Mouse (Mus musculus) liver, adult 2 months (tissue): ENCODE results near the gene Flywch1.

ENCODE experiments used
- CTCF ChIP-seq: fragments of 200-500 bp; IDR thresholded peaks from 2 replicates; pipeline ENCODE4 v1.5.1; 2011; ENCODE audit warnings: low read depth, low read length, control low read depth
- POLR2A ChIP-seq: fragments of 200-500 bp; IDR thresholded peaks from 2 replicates; pipeline ENCODE4 v1.6.1; 2011; ENCODE audit warnings: low read length, control low read depth; ENCODE audit not compliant: insufficient read depth; ENCODE audit errors: extremely low read depth

DNA sequence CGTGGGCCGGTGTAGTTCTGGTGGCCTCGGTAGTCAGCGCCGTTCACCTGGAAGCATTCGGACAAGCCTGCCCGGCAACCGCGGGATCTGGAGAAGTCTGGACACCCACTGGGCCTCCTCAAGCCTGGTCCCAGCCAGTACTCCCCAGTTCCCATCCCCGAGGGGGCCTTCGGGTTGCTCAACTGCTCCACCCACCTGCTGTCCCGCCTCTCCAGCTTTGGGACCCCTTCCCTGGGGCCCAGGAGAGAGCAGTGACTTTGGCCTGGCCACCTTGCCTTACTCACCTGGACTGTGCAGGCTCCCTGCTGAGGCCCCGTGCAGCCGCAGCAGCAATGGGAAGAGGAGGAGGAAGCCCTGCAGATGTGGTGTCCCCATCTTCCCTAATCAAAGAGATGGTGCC, 26.8 kb downstream of the Flywch1 start:
- no peak for TF ChIP-seq CTCF
- TF ChIP-seq POLR2A: no peak
